ENCODE assay signal across 13 mouse cellular contexts in genomic region chr5:146625635-146626311, GRCm38 (mm10). TPM values are rescaled to one million over a fixed set of nuclear protein-coding genes. Genes with fewer than 3 reads are reported as not detected.
DNase-seq lines count a peak whose midpoint lies in the region; ATAC-seq lines count a peak whose summit lies in the region.
"Had no signal": no experiment of that assay in that cellular context is flagged by ENCODE, and none has a peak within 500 bp of the region (broad histone marks: within the 10 kb centered on the region; RNA-seq: fewer than 3 reads in every experiment).

No protein-coding gene starts in this region.

- no peak for DNase-seq in forebrain, embryonic 10.5 days (ENCODE audit: extremely low spot score, low spot score)
- peak; percentile 12 for DNase-seq in cerebellum, adult 9-11 months
- peak; percentile 58 to 60 for DNase-seq in layer of hippocampus, postnatal 14 days (ENCODE audit: low spot score in 2 of 2)
- peak; percentile 49 for DNase-seq in right cerebral cortex, postnatal 14 days
- no peak for DNase-seq in hindbrain, embryonic 10.5 days (ENCODE audit: low spot score)
- DNase-seq in ovary, postnatal 14 days (ENCODE audit: low spot score), result no peak
- DNase-seq in kidney, postnatal 10 days, result no peak
- DNase-seq: gastrocnemius, postnatal 36 days; heart, postnatal 4 days; kidney, adult 9 months had no signal

- no peak overlapping the region for H3K4me2 ChIP-seq in forebrain, embryonic 16.5 days (ENCODE audit: low read length)
- H3K4me2 ChIP-seq: liver, embryonic 12.5 days had no signal

- no peak overlapping the region for H3K4me3 ChIP-seq in forebrain, embryonic 16.5 days (replicated peaks; ENCODE audit: low read length)
- no peak overlapping the region for H3K4me3 ChIP-seq in forebrain, embryonic 10.5 days
- H3K4me3 ChIP-seq in hindbrain, embryonic 10.5 days, result no peak overlapping the region
- H3K4me3 ChIP-seq: liver, embryonic 12.5 days had no signal

- no peaks in the 10 kb centered on the region for H3K9me3 ChIP-seq in forebrain, embryonic 16.5 days (ENCODE audit: control insufficient read depth, low read length)
- no peaks in the 10 kb centered on the region for H3K9me3 ChIP-seq in forebrain, embryonic 10.5 days
- no peaks in the 10 kb centered on the region for H3K9me3 ChIP-seq in hindbrain, embryonic 10.5 days
- H3K9me3 ChIP-seq: liver, embryonic 12.5 days had no signal

- H3K4me1 ChIP-seq in forebrain, embryonic 16.5 days (replicated peaks; ENCODE audit: control insufficient read depth, insufficient read depth, low read length), result peaks cover 22% of the 10 kb centered on the region
- no peaks in the 10 kb centered on the region for H3K4me1 ChIP-seq in forebrain, embryonic 10.5 days
- no peaks in the 10 kb centered on the region for H3K4me1 ChIP-seq in hindbrain, embryonic 10.5 days (replicated peaks)
- H3K4me1 ChIP-seq: liver, embryonic 12.5 days had no signal

- H3K36me3 ChIP-seq in forebrain, embryonic 16.5 days (ENCODE audit: control insufficient read depth, insufficient read depth), result no peaks in the 10 kb centered on the region
- H3K36me3 ChIP-seq in forebrain, embryonic 10.5 days (replicated peaks), result no peaks in the 10 kb centered on the region
- no peaks in the 10 kb centered on the region for H3K36me3 ChIP-seq in hindbrain, embryonic 10.5 days
- H3K36me3 ChIP-seq: liver, embryonic 12.5 days had no signal

- H3K27ac ChIP-seq in forebrain, embryonic 16.5 days (ENCODE audit: low read length), result peak overlapping the region; percentile 21
- no peak overlapping the region for H3K27ac ChIP-seq in forebrain, embryonic 10.5 days
- no peak overlapping the region for H3K27ac ChIP-seq in hindbrain, embryonic 10.5 days
- H3K27ac ChIP-seq: liver, embryonic 12.5 days had no signal

- peak; percentile 49 for ATAC-seq in forebrain, embryonic 16.5 days
- ATAC-seq: liver, embryonic 12.5 days; Patski had no signal

- WGBS in forebrain, embryonic 16.5 days, result 35% methylated on average over 6 of the region's 6 CpGs
- WGBS in forebrain, embryonic 10.5 days, result 80% methylated on average over 6 of the region's 6 CpGs
- WGBS in hindbrain, embryonic 10.5 days, result 78% methylated on average over 6 of the region's 6 CpGs

- no peak overlapping the region for H3K9ac ChIP-seq in forebrain, embryonic 16.5 days (replicated peaks; ENCODE audit: low read depth, low read length)
- H3K9ac ChIP-seq: liver, embryonic 12.5 days had no signal

- no peaks in the 10 kb centered on the region for H3K27me3 ChIP-seq in forebrain, embryonic 16.5 days (replicated peaks; ENCODE audit: control insufficient read depth, insufficient read depth, low read length)
- H3K27me3 ChIP-seq in forebrain, embryonic 10.5 days (ENCODE audit: poor library complexity, severe bottlenecking), result no peaks in the 10 kb centered on the region
- no peaks in the 10 kb centered on the region for H3K27me3 ChIP-seq in hindbrain, embryonic 10.5 days (ENCODE audit: insufficient read depth, poor library complexity, severe bottlenecking)
- H3K27me3 ChIP-seq: liver, embryonic 12.5 days; Patski had no signal

RNA-seq across cellular contexts. Expression of gene Gpr12, which starts 40.7 kb away (rescaled TPM):
- 37.0 and 42.5 TPM in 2 replicates for polyA plus RNA-seq in forebrain, embryonic 16.5 days (2015; fragmentation: Nextera tagmentation; extraction: Ambion mirVana)
- 0.07 and 0.15 TPM in 2 replicates for polyA plus RNA-seq in forebrain, embryonic 10.5 days (2016; fragmentation: Nextera tagmentation; extraction: Ambion mirVana)
- total RNA-seq in layer of hippocampus, postnatal 14 days (2021), result 10 to 100 TPM; 37.2 to 47.1 TPM
- 0.11 TPM in 1 of 2 replicates, not detected in the other for polyA plus RNA-seq in hindbrain, embryonic 10.5 days (2016; fragmentation: Nextera tagmentation; extraction: Ambion mirVana)
- total RNA-seq: gastrocnemius, postnatal 36 days; heart, postnatal 4 days had no signal
- polyA plus RNA-seq: liver, embryonic 12.5 days had no signal

Comparison
In these comparisons a context has a peak if more than half of its experiments do, and no peak if none do; other contexts are left out.
1. RNA of gene Gpr12, which starts 40.7 kb away (polyA plus RNA-seq): 37.0 to 42.5 TPM in forebrain, embryonic 16.5 days; 0.07 to 0.15 TPM in forebrain, embryonic 10.5 days and 0.11 TPM in hindbrain, embryonic 10.5 days; every median in the first group is over 10 times any median in the second.
2. DNase-seq: peak in cerebellum, adult 9-11 months (single experiment), layer of hippocampus, postnatal 14 days (2 of 2) and right cerebral cortex, postnatal 14 days (single experiment); none in forebrain, embryonic 10.5 days (single experiment), hindbrain, embryonic 10.5 days (single experiment), ovary, postnatal 14 days (single experiment) and kidney, postnatal 10 days (single experiment).